Mouse (Mus musculus) cerebellum, adult 18-20 months (tissue): Measurements from ENCODE around the gene Akap13.
"Not testable (repeated sequence)": the region's sequence is repeated elsewhere in the genome, so short reads cannot be mapped to it uniquely, and the experiment has no call there.

ENCODE experiments used
- DNase-seq, 2 experiments: peaks; one replicate each; pipeline ENCODE4 v3.0.0; 2021

Gene Akap13

GRCm38 (mm10) chr7:75774095-75775078, 319.1 kb downstream of the Akap13 start:
- DNase-seq, result not testable (repeated sequence)

DNA sequence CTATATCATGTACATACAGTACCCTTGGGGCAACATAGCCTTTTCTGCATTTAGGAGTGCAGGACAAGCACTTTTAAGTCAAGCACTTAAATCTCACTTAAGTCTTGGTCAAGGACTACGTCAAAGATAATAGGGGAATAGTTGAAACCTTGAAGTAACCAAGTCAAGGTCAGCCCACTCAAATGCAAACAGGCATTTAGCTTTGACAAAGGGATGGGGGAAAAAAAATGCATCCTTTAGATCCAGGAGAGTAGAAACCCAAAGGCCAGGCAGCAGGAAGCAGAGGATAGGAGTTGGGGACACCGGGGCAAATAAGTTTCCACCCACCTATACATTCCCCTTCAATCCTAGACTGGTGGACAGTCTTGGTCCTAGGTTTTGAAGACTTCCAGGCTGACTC, 322.7 kb downstream of the Akap13 start:
- no peak for DNase-seq

DNA sequence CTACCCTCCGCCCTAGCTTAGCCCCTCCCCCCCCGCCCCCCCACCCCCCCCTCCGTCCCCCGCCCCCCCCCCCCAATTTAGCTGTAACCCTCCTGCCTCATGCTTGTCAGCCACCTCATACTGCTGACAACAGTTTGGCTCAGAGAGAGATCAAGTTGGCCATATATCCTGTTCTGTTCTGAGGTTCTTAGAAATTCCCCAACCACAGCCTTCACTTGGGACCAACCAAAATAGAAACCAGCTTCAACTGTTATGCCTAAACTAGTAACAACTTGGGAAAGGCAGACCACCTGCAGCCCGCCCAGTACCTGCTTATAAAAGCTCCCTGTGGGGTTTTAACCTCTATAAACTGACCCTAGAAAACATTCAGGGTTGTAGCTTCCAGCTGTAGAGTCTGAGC, 325.5 kb downstream of the Akap13 start:
- no peak for DNase-seq

DNA sequence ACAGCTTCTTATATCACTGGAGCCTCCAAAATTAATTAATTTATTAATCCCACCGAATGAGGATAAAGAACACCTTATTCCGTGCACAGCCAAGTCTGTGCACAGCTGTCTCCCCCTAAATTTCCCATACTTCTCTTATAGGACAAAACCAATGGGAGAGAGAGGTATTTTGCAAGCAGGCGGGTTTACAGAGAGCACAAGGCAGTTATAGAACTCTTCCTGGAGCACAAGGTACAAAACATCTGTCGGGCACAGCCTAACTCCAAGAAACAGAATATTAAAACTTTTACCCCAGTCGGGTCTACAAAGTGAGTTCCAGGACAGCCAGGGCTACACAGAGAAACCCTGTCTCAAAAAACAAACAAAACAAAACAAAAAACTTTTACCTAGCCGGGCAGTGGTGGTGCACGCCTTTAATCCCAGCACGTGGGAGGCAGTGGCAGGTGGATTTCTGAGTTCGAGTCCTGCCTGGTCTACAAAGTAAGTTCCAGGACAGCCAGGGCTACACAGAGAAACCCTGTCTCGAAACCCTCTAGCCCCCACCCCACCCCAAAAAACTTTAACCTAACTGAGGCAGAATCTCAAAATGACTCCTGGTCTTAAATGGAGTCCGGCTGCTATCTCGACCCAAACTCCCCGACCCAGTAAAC, 326.1 kb downstream of the Akap13 start:
- DNase-seq, result no peak

- DNase-seq, result peak; percentile 23 to 40
These were observed 326.8 kb downstream of the Akap13 start for GRCm38 (mm10) chr7:75781948-75782722.

DNA sequence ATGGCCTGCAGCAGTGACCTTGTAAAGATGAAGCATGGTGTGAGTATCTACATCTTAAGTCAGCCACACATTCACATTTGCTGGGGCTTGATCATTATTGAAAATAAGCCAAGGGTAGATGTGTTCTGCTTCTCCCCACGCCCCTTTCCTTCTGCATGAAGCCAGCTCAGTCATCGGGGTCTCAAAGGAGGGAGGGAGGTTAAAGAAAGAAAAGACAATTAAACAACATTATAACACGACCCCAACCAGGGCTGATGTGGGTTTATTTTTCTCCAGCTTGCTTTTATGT, 327.3 kb downstream of the Akap13 start:
- no peak for DNase-seq

DNA sequence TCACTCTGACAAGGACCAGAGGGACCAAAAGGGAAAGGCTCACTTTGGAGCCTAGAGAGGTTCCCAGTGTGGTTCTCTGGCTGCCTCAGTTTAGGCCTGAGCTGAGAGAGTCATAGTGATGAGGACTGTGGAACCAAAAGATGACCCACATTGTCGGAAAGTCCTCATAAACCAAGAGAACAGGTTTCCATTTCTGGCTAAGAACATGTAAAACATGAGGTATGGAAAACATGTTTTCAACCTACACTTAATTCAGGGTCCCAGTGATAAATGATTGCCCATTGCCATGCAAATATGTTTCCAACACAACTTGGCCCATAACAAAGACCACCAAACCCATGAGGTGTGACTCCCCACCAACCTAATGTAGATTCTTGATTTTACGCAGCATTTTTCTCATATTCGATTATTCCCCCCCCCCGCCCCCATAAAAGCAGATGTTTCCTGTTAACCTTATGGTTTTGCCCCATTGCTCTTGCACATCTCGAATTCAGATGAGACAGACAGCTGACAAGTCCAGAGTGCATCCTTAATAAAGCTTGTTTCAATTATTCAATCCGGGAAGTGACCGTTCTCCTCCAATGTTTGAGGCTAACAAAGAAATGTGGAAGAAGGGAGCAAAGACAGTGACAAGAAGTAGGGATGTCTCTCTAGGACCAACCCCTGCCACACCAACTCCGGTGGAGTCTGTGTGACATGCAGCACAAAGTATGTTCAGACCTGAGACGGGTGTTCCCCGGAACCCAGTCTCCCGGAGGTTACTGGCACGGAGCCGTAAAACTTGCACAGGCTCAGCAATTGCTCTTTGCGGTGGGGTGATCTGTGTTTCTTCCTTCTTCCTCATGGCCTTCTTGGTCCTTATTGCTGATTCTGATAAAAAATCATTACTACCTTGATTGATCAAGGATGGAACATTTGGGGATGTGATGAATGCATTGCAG, 330.3 kb downstream of the Akap13 start:
- no peak for DNase-seq

GRCm38 (mm10) chr7:75786812-75787211, 331.5 kb downstream of the Akap13 start:
- no peak for DNase-seq

GRCm38 (mm10) chr7:75787371-75787770, 332.0 kb downstream of the Akap13 start:
- no peak for DNase-seq

DNA sequence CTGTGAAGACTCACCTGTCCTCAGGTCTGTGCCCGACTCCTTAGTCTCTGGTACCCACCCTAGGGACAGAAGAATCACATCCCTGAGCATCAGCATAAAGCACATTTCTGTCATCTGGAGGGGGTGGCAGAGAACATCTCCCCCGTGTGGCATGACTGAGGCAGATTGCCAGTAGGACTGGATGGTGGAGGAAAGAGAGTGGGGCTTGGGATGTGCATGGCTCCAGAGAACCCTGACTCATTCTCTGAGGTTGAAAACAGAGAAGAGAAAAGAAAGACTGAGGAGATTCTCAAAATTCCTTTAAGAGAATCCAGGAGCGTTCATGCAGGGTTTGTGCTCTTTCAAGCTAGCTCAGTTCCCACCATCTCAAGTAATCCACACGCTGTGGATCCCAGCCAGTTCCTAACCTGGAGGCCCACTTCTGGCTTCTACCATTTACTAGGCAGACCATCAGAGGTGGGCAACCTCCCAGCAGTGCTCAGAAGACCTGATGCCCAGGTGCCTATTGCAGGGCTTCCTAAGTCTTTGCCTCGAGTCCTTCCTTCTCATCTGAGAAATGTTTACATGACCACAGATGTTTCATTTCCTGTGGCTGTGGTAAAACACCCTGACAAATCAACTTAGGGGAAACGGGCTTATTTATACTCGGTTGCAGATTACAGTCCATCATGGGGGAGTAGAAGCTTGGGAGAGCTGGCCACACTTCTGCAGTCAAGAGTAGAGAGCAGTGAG, 332.9 kb downstream of the Akap13 start:
- not testable (repeated sequence) for DNase-seq

DNA sequence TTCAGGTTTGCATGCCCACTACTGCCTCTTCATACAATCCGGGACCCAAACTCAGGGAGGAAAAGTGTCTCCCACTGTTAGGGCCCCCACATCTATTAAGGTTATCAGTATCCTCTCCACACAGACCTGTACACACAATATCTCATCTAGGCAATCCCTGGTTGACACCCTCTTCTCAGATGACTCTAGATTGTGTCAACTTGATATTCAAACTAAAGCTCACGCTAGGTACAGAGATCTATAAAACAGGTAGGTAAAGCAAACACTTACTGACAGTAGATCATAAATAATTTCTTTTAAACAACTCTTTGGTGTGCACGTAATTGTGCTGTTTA, 333.4 kb downstream of the Akap13 start:
- DNase-seq, result not testable (repeated sequence)

DNA sequence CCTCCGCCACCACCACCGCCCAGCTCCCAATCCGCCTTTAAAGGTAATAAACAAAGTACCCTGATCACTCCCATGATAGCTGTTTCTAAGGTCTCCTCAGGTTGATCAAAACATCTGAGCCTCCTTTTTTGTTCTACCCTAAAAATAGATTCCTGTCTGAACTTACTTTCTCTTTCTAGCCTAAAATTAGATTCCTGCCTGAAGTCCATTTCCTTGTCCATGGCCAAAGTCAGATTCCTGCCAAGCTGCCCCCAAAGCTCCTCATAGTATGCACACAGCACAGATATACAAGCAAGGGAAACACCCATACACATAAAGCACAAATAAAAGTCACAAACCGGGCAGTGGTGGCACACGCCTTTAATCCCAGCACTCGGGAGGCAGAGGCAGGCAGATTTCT, 334.4 kb downstream of the Akap13 start:
- DNase-seq, result no peak

GRCm38 (mm10) chr7:75791092-75791837, 335.9 kb downstream of the Akap13 start:
- DNase-seq, result not testable (repeated sequence)

GRCm38 (mm10) chr7:75793091-75793490, 337.8 kb downstream of the Akap13 start:
- no peak for DNase-seq

DNA sequence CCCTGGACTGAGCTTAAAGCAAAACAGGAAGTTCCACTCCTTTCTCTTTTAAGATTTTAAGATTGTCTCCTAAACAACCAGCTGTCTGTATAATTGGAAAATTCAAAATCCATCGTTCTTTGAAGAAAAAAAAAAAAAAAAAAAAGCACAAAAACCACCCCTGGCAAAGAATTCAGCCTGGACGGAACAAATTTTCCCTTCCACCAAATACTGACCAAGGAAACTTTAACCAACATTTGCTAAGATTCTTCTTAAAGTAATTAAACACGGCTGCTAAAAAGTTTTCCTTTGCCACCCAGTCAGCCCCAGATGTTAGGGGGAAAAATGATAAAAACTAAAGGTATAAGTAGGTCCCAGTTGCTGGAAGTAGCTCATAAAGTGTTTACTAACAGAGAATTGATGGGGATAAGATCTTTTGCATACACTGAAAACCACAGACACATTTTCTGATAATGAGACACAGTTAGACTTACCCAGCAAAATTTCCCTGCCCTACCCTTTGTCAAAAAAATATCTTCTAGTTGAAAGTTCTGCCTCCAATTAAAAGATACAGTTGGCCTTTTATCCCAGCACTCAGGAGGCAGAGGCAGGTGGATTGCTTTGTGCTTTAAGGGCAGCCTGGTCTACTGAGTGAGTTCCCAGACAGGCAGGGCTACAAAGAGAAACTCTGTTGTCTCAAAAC, 338.5 kb downstream of the Akap13 start:
- no peak for DNase-seq

- DNase-seq, result no peak
These were observed 339.8 kb downstream of the Akap13 start for GRCm38 (mm10) chr7:75795106-75795505.

DNA sequence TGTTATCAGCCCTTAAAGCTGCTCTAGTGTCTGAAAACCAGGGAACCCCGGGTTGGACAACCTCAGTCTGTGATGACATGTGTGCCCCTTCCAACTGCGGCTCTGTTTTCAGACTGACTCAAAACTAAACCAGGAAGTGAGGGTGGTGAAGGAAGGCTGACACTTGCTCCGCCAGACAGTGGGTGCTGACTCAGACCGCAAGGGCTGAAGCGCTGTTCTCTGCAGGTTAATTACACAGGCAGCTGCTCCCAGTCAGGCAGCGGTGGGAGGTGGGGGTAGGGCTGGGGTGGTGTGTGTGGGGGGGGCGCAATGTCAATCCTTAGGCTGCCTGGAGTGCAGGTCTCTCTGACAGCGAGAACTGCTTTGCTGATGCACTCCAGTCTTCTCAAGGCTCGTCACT, 341.1 kb downstream of the Akap13 start:
- DNase-seq, result no peak

DNA sequence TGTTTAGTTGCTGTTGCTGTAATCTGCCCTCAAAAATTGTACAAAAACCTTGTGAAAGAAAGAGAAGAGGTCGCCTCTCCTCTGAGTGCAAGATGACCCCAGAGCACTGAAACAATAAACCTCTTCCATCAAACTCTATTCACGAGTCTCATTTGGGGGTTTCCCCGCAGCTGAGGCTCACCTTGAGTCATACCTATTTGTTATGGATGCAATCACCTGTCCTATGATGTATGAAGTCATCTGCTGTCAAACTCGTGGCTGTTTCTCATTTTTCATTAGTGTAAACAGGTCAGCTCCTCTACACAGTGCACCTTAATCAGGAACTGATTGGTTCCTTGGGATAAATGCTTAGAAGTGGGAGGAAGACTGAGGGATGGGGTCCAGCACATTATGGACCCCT, 345.2 kb downstream of the Akap13 start:
- DNase-seq, result no peak

GRCm38 (mm10) chr7:75801022-75801421, 345.7 kb downstream of the Akap13 start:
- no peak for DNase-seq

DNA sequence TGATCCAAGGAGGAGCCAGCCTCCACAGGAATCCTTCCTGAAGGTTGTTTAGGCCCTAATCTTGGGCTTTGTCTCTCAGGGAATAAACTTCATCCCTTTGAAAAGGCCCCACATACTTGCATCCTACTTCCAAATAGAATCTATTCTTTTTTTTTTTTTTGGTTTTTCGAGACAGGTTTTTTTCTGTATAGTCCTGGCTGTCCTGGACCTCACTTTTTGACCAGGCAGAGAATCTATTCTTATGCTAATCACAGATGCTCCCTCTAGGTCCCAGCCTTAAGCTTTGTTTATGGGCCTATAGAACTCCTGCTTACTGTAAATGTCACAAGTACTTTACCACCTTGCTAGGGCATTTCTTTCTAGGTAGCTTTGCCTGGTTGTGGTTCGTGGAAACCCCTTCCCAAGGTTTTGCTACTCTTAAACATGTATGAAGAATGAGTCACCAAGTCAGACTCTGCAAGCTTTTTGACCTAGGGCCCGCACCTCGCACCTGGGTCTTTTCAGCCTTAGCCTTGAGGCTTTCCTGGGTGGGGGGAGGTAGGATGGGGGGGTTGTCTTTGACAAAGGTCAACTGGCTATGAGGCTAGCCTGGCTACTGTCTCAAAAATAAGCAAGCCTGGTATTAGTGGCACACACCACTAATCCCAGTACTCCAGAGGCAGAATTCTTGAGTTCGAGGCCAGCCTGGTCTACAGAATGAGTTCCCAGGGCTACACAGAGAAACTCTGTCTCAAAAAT, 346.5 kb downstream of the Akap13 start:
- no peak for DNase-seq
